Mouse (Mus musculus): ENCODE measurements at regions not wholly inside any gene's neighbourhood (a gene's known extent, or its start where the extent isn't known, plus 50 kb on each side); places are given as distances from the start of the nearest gene placed in this dataset.

DNA sequence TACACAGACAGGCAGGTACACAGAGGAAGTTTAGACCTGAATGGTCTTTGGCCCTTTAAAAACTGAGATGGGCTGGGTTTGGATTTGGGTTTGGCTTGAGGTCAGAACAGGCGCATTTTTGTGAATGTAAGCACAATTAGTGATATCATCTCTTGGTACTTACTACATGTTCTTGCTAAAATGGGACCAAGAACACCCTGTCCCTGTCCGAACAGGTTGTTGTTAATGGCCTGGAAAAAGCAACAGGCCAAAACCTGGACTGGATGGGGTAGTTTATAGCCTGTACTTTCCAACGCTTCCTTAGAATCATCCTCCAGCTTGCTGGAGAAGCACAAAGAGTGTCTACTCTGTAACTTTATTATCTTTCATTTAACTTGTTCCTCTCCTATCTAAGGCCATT is 185.2 kb upstream of the Arid1b start:
- TF ChIP-seq TAL1 (IDR thresholded peaks at IDR 0.05; ENCODE audit: low read length) (no peak), GATA1 (IDR thresholded peaks at IDR 0.05; ENCODE audit: low read length) (no peak)
